Mouse (Mus musculus) heart, embryonic 13.5 days (tissue): ENCODE measurements around the gene Tef. TPM values are rescaled to one million over a fixed set of nuclear protein-coding genes. Genes with fewer than 3 reads are reported as not detected.
A peak's percentile ranks its signal among the peaks of the same experiment; 100 is the strongest.

Source experiments
- ATAC-seq: fragments of 200-750 bp; cut with Nextera tagmentation; 2 replicates; pipeline ENCODE4 v1.8.0; 2017; ENCODE audit warnings: moderate TSS enrichment; ENCODE audit not compliant: insufficient number of reproducible peaks, low FRiP score, low TSS enrichment; ENCODE audit errors: extremely low read depth
- H3K27ac ChIP-seq: fragments of 300-500 bp; sonication (generic); replicated peaks from 2 replicates; pipeline ENCODE4 v1.5.1; 2015; ENCODE audit warnings: moderate library complexity, mild to moderate bottlenecking, inconsistent platforms
- H3K27me3 ChIP-seq: fragments of 300-500 bp; sonication (generic); replicated peaks from 2 replicates; pipeline ENCODE4 v1.6.1; 2015; ENCODE audit warnings: mild to moderate bottlenecking, inconsistent platforms
- H3K36me3 ChIP-seq: fragments of 300-500 bp; sonication (generic); 2 replicates; pipeline ENCODE4 v1.6.1; 2015; ENCODE audit warnings: mild to moderate bottlenecking, inconsistent platforms
- H3K4me1 ChIP-seq: fragments of 300-500 bp; sonication (generic); 2 replicates; pipeline ENCODE4 v1.6.1; 2015; ENCODE audit warnings: inconsistent platforms
- H3K4me2 ChIP-seq: fragments of 300-500 bp; sonication (generic); 2 replicates; pipeline ENCODE4 v1.6.1; 2015; ENCODE audit warnings: inconsistent platforms, mild to moderate bottlenecking, moderate library complexity
- H3K4me3 ChIP-seq: fragments of 300-500 bp; sonication (generic); 2 replicates; pipeline ENCODE4 v1.5.1; 2015; ENCODE audit warnings: moderate library complexity, mild to moderate bottlenecking, inconsistent platforms
- H3K9ac ChIP-seq: fragments of 300-500 bp; sonication (generic); 2 replicates; pipeline ENCODE4 v1.6.1; 2015; ENCODE audit warnings: inconsistent platforms, mild to moderate bottlenecking, moderate library complexity
- H3K9me3 ChIP-seq: fragments of 300-500 bp; sonication (generic); 2 replicates; pipeline ENCODE4 v1.6.1; 2016; ENCODE audit warnings: inconsistent platforms
- WGBS: fragments of 180-500 bp; shearing (Covaris S2); methylation state at CpG from one replicate; pipeline ENCODE4 v1.1.7; 2015; ENCODE audit warnings: mixed read lengths; 5-methylcytosine and 5-hydroxymethylcytosine counted together
- polyA plus RNA-seq: library from polyadenylated mRNA; unstranded; fragments of >200 nt; fragmentation: Nextera tagmentation; extraction: Ambion mirVana; gene quantifications from 2 replicates; pipeline ENCODE4 v1.2.1, GENCODE M21; 2015

Gene Tef
- polyA plus RNA-seq, 1 experiment from 2014 or later, result 22.0 TPM

GRCm38 (mm10) chr15:81772431-81773120, 29.6 kb upstream of the Tef start:
- Histone ChIP-seq H3K4me2 (no peak overlapping the region), H3K9me3 (no peaks in the 10 kb centered on the region), H3K27me3 (no peaks in the 10 kb centered on the region), H3K27ac (no peak overlapping the region), H3K4me1 (no peaks in the 10 kb centered on the region), H3K4me3 (no peak overlapping the region), H3K9ac (no peak overlapping the region), H3K36me3 (peaks cover 98% of the 10 kb centered on the region)
- WGBS, result 77% methylated on average over 20 of the region's 20 CpGs
- ATAC-seq, result no peak

GRCm38 (mm10) chr15:81774505-81775171, 27.6 kb upstream of the Tef start:
- H3K9ac ChIP-seq, result peak overlapping the region; percentile 40
- no peaks in the 10 kb centered on the region for H3K4me1 ChIP-seq
- H3K9me3 ChIP-seq, result no peaks in the 10 kb centered on the region
- H3K4me2 ChIP-seq, result no peak overlapping the region
- WGBS, result 74% methylated on average over 15 of the region's 15 CpGs
- no peaks in the 10 kb centered on the region for H3K27me3 ChIP-seq
- no peak overlapping the region for H3K27ac ChIP-seq
- no peak overlapping the region for H3K4me3 ChIP-seq
- no peak for ATAC-seq
- peaks cover 100% of the 10 kb centered on the region for H3K36me3 ChIP-seq

GRCm38 (mm10) chr15:81776631-81777422, 25.4 kb upstream of the Tef start:
- 66% methylated on average over 11 of the region's 11 CpGs for WGBS
- ATAC-seq, result no peak
- H3K9me3 ChIP-seq, result no peaks in the 10 kb centered on the region
- H3K27ac ChIP-seq, result no peak overlapping the region
- H3K4me3 ChIP-seq, result no peak overlapping the region
- peaks cover 100% of the 10 kb centered on the region for H3K36me3 ChIP-seq
- no peaks in the 10 kb centered on the region for H3K27me3 ChIP-seq
- no peak overlapping the region for H3K9ac ChIP-seq
- H3K4me1 ChIP-seq, result no peaks in the 10 kb centered on the region
- H3K4me2 ChIP-seq, result no peak overlapping the region

DNA sequence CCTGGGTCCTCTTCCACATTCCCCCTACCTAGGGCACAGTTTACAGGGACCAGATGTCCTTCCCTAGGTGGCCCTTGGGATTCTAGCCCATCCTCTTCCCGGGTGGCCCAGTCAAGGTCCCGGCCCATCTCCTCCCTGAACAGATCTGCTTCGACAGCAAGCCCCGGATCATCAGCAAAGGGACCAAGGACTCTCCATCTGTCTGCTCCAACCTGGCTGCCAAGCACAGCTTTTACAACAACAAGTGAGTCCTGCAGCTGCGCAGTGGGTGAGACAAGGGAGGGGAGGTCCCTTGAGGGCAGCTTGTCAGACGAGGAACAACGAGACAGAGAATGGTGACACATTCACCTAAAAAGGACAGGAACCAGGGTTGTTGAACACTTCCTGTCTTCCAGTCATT, 20.4 kb upstream of the Tef start:
- Histone ChIP-seq H3K4me1 (no peaks in the 10 kb centered on the region), H3K27me3 (no peaks in the 10 kb centered on the region), H3K4me3 (no peak overlapping the region), H3K9me3 (no peaks in the 10 kb centered on the region), H3K36me3 (peaks cover 98% of the 10 kb centered on the region), H3K4me2 (no peak overlapping the region), H3K27ac (no peak overlapping the region), H3K9ac (no peak overlapping the region)
- ATAC-seq, result no peak
- 83% methylated on average over 7 of the region's 7 CpGs for WGBS

- no peaks in the 10 kb centered on the region for H3K9me3 ChIP-seq
- no peak overlapping the region for H3K9ac ChIP-seq
- H3K36me3 ChIP-seq, result peaks cover 96% of the 10 kb centered on the region
- no peaks in the 10 kb centered on the region for H3K27me3 ChIP-seq
- H3K4me1 ChIP-seq, result no peaks in the 10 kb centered on the region
- 72% methylated on average over 5 of the region's 5 CpGs for WGBS
- ATAC-seq, result no peak
- H3K4me3 ChIP-seq, result no peak overlapping the region
- no peak overlapping the region for H3K4me2 ChIP-seq
- H3K27ac ChIP-seq, result no peak overlapping the region
These were observed 17.5 kb upstream of the Tef start for GRCm38 (mm10) chr15:81784762-81785161.

DNA sequence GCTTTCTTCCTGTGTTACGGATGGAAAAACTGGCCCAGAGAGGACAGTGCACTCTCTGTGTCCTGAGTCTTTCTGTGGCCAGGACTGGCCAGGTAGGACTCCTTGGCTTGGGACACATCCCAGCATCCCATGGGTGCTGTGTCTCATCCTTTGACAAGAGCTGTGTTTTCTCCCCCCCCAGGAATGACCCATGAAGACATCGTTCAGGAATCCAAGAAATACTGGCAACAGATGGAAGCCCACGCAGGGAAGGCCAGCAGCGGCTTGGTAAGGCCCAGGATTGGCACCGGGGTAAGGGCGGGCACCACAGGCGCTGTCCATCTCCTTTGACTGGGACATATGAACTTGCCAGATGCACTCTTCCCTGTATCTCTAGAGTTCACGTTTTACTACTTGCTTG, 16.5 kb upstream of the Tef start:
- Histone ChIP-seq H3K9ac (no peak overlapping the region), H3K9me3 (no peaks in the 10 kb centered on the region), H3K4me2 (no peak overlapping the region), H3K27ac (no peak overlapping the region), H3K4me3 (no peak overlapping the region), H3K36me3 (peaks cover 96% of the 10 kb centered on the region), H3K27me3 (no peaks in the 10 kb centered on the region), H3K4me1 (no peaks in the 10 kb centered on the region)
- WGBS, result 86% methylated on average over 8 of the region's 8 CpGs
- ATAC-seq, result no peak

DNA sequence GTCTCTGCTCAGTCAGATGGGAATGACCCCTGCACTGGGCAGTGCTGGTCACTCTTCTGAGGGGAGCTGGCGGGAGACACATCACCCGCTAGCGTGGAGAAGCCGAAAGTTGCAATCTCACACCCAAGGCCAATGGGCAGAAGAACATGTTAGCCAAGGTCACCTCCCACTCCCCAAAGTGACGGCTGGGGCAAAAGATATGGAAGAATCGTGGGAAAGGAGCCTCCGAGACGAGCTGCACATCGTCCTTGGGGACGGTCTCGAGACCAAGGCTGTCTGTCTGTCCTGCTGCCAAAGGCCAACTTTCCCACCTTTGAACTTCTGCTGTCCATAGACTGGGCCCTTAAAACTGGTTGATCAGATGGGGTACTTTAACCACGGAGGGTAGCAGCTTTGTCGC, 14.7 kb upstream of the Tef start:
- H3K9me3 ChIP-seq, result no peaks in the 10 kb centered on the region
- H3K4me2 ChIP-seq, result no peak overlapping the region
- H3K27ac ChIP-seq, result no peak overlapping the region
- H3K27me3 ChIP-seq, result no peaks in the 10 kb centered on the region
- no peak for ATAC-seq
- no peak overlapping the region for H3K9ac ChIP-seq
- peaks cover 96% of the 10 kb centered on the region for H3K36me3 ChIP-seq
- WGBS, result 91% methylated on average over 13 of the region's 13 CpGs
- no peak overlapping the region for H3K4me3 ChIP-seq
- H3K4me1 ChIP-seq, result no peaks in the 10 kb centered on the region

DNA sequence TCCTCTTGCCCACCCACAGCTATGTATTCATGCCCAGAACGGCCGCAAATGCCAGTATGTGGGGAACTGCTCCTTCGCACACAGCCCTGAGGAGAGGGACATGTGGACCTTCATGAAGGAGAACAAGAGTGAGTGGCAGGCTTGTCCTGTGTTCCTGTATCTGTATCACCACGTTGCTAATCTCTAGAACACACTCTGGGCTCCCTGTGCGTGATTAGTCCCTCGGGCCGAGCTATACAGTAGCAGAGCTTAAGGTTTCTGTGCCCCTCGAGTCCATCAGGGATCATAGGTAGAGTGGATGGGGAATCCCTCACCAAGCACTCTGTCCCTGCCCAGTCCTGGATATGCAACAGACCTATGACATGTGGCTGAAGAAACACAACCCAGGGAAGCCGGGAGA, 9.8 kb upstream of the Tef start:
- H3K4me3 ChIP-seq, result no peak overlapping the region
- 82% methylated on average over 9 of the region's 9 CpGs for WGBS
- no peaks in the 10 kb centered on the region for H3K4me1 ChIP-seq
- H3K4me2 ChIP-seq, result no peak overlapping the region
- H3K27ac ChIP-seq, result no peak overlapping the region
- no peaks in the 10 kb centered on the region for H3K27me3 ChIP-seq
- ATAC-seq, result no peak
- peaks cover 83% of the 10 kb centered on the region for H3K36me3 ChIP-seq
- H3K9me3 ChIP-seq, result no peaks in the 10 kb centered on the region
- H3K9ac ChIP-seq, result no peak overlapping the region

DNA sequence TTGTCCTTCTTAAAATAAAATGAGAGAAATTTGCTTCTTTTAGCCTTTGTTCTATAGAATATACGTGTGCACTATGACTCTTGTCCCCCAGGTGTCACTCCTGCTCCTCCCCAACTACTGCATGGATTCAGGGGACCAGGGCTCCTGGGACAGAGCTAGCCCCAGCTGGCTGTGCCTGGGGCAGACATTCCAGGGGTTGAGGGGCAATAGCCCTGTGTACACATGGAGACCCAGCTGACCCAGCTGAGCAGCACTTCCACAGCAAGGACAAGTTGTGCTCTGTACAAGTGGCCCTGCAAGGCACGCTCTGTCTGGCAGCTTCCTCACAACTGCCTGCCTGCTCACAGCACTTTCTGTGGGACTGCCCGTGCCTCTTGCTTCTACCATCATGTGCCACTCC, 6.0 kb upstream of the Tef start:
- Histone ChIP-seq H3K27me3 (no peaks in the 10 kb centered on the region), H3K4me2 (no peak overlapping the region), H3K36me3 (peaks cover 53% of the 10 kb centered on the region), H3K9ac (no peak overlapping the region), H3K27ac (no peak overlapping the region), H3K4me3 (no peak overlapping the region), H3K4me1 (peaks cover 1% of the 10 kb centered on the region; the same call in 1 of the 2 replicates), H3K9me3 (no peaks in the 10 kb centered on the region)
- 79% methylated on average over 3 of the region's 3 CpGs for WGBS
- no peak for ATAC-seq

- no peak overlapping the region for H3K4me3 ChIP-seq
- H3K9me3 ChIP-seq, result no peaks in the 10 kb centered on the region
- H3K4me2 ChIP-seq, result no peak overlapping the region
- no peaks in the 10 kb centered on the region for H3K27me3 ChIP-seq
- H3K36me3 ChIP-seq, result peaks cover 37% of the 10 kb centered on the region
- no peak overlapping the region for H3K27ac ChIP-seq
- no peak for ATAC-seq
- no peak overlapping the region for H3K9ac ChIP-seq
- WGBS, result 71% methylated on average over 6 of the region's 6 CpGs
- H3K4me1 ChIP-seq, result peaks cover 15% of the 10 kb centered on the region
These were observed 4.4 kb upstream of the Tef start for GRCm38 (mm10) chr15:81797861-81798260.

GRCm38 (mm10) chr15:81798421-81798820, 3.8 kb upstream of the Tef start:
- 81% methylated on average over 4 of the region's 4 CpGs for WGBS
- Histone ChIP-seq H3K4me1 (peaks cover 20% of the 10 kb centered on the region), H3K36me3 (peaks cover 31% of the 10 kb centered on the region), H3K27me3 (no peaks in the 10 kb centered on the region), H3K4me3 (no peak overlapping the region), H3K9me3 (no peaks in the 10 kb centered on the region), H3K9ac (no peak overlapping the region), H3K4me2 (no peak overlapping the region), H3K27ac (no peak overlapping the region)
- ATAC-seq, result no peak
